Mouse (Mus musculus) C2C12 (cell line): ENCODE measurements around the gene Arhgef3. TPM values are rescaled to one million over a fixed set of nuclear protein-coding genes. Genes with fewer than 3 reads are reported as not detected.

Experiments
- H3K27me3 ChIP-seq: one replicate; pipeline ENCODE4 v1.6.1; 2011; ENCODE audit not compliant: control insufficient read depth, insufficient read depth, insufficient read length
- H3K36me3 ChIP-seq: one replicate; pipeline ENCODE4 v1.6.1; 2011; ENCODE audit not compliant: control insufficient read depth, insufficient read depth
- H3K4me3 ChIP-seq: one replicate; pipeline ENCODE4 v1.5.1; 2011; ENCODE audit warnings: mild to moderate bottlenecking, control low read depth; ENCODE audit not compliant: poor library complexity, insufficient read depth, severe bottlenecking
- H3K79me2 ChIP-seq: one replicate; pipeline ENCODE4 v1.6.1; 2011; ENCODE audit not compliant: control insufficient read depth, insufficient read depth
- H3K79me3 ChIP-seq: one replicate; pipeline ENCODE4 v1.6.1; 2011; ENCODE audit warnings: low read depth, control low read depth
- H3ac ChIP-seq: one replicate; pipeline ENCODE3; 2011; ENCODE audit warnings: low read depth; ENCODE audit not compliant: control insufficient read depth, insufficient read length
- CEBPB ChIP-seq: IDR thresholded peaks from one replicate; pipeline ENCODE4 v1.6.1; 2011; ENCODE audit warnings: low read depth, mild to moderate bottlenecking, control low read depth, moderate library complexity
- CTCF ChIP-seq: IDR thresholded peaks from one replicate; pipeline ENCODE4 v1.5.1; 2011; ENCODE audit not compliant: control insufficient read depth, insufficient read depth, insufficient read length
- FOSL1 ChIP-seq: IDR thresholded peaks from one replicate; pipeline ENCODE4 v1.8.0; 2011; ENCODE audit warnings: mild to moderate bottlenecking, low read length; ENCODE audit not compliant: poor library complexity, insufficient read depth, severe bottlenecking
- MAX ChIP-seq: IDR thresholded peaks from one replicate; pipeline ENCODE4 v1.6.1; 2011; ENCODE audit warnings: mild to moderate bottlenecking, control low read depth
- MYOD1 ChIP-seq: IDR thresholded peaks from one replicate; pipeline ENCODE4 v1.6.1; 2011; ENCODE audit warnings: low read depth; ENCODE audit not compliant: control insufficient read depth, insufficient read length
- MYOG ChIP-seq: IDR thresholded peaks from one replicate; pipeline ENCODE4 v1.6.1; 2011; ENCODE audit not compliant: control insufficient read depth, insufficient read length; ENCODE audit errors: extremely low read depth
- USF1 ChIP-seq: IDR thresholded peaks from one replicate; pipeline ENCODE4 v1.6.1; 2011; ENCODE audit warnings: low read depth, mild to moderate bottlenecking, control low read depth, moderate library complexity
- polyA plus RNA-seq: library from polyadenylated mRNA; unstranded; fragments of >200 nt; fragmentation: generic; extraction: Trizol; gene quantifications from one replicate; pipeline ENCODE4 v1.2.1, GENCODE M21; 2012; ENCODE audit warnings: missing spikeins

The Arhgef3 gene
- polyA plus RNA-seq, 1 experiment = 1.1 TPM

DNA sequence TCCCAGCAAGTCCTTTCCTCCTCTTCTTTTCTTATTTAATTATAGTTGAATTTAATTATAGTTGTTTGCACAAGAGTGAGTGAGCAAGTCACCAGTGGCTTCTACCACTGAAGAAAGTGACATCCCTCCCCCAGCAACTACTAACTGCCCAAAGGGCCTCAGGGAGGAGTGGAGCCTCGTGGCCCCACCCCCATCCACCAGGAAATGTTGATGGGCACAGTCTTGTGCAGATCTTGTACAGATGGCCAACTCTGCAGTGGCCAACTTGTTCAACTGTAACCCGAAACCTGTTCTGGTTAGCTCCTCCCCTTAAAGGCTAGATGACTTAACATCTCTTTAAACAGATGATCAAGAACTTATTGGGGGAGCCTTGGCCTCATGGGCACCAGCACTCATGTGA is 275.0 kb downstream of the Arhgef3 start:
- H3K36me3 ChIP-seq = no peaks in the 10 kb centered on the region
- TF ChIP-seq MAX (no peak), CTCF (no peak), CEBPB (no peak), MYOG (no peak), USF1 (no peak), FOSL1 (no peak), MYOD1 (no peak)
- H3K27me3 ChIP-seq = no peaks in the 10 kb centered on the region
- no peak overlapping the region for H3K4me3 ChIP-seq
- H3K79me3 ChIP-seq = no peaks in the 10 kb centered on the region
- H3K79me2 ChIP-seq = no peaks in the 10 kb centered on the region
- H3ac ChIP-seq = no peak overlapping the region

DNA sequence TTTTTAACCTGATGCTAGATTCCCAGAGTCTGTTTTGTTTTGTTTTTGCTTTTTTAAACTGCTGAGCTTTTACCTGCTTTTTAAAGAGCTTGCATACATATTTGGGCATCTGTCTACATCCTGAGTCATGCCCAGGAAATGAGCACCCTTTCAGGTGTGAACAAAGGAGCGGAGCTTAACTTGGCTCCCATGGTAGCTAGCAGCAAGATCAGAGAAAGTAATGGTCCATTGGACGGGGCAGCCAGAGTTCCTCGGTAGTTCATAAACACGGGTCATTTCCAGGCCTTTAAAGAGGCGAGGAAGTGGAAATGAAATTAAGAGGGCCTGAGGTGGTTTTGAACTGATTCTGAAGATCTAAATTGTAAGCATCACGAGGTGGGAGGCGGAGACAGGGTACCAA is 276.0 kb downstream of the Arhgef3 start:
- H3K4me3 ChIP-seq = no peak overlapping the region
- no peaks in the 10 kb centered on the region for H3K27me3 ChIP-seq
- no peaks in the 10 kb centered on the region for H3K79me3 ChIP-seq
- TF ChIP-seq MYOG = no peak
- no peak for TF ChIP-seq CTCF
- no peak for TF ChIP-seq USF1
- TF ChIP-seq CEBPB = no peak
- no peak for TF ChIP-seq FOSL1
- no peak for TF ChIP-seq MYOD1
- TF ChIP-seq MAX = no peak
- no peaks in the 10 kb centered on the region for H3K36me3 ChIP-seq
- no peak overlapping the region for H3ac ChIP-seq
- no peaks in the 10 kb centered on the region for H3K79me2 ChIP-seq

DNA sequence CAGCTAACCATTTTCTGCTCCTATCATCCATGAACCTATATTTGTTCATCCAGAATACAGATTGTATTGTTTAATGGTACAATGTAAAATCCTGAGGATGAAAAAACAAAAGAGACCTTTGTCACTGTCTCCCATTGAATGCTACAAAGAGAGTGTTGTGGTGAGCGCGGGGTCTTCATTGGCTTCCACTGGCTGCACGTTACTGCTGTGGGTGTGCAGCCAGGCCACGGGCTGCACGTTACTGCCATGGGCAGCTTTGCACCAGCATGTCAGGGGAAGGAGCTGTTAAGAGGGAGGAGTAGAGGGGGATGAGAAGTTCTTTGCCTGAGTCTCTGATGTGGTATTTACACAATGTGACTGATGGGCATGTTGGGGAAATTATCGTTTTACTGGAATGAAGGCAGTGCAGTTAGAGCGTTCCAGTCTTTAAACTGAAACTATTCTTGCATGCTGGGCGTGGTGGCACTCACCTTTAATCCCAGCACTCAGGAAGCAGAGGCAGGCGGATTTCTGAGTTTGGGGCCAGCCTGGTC is 277.1 kb downstream of the Arhgef3 start:
- H3K36me3 ChIP-seq = no peaks in the 10 kb centered on the region
- H3K27me3 ChIP-seq = no peaks in the 10 kb centered on the region
- H3ac ChIP-seq = no peak overlapping the region
- TF ChIP-seq MYOD1 (no peak), MAX (no peak), USF1 (no peak), FOSL1 (no peak), CEBPB (no peak), MYOG (no peak), CTCF (no peak)
- no peaks in the 10 kb centered on the region for H3K79me3 ChIP-seq
- no peak overlapping the region for H3K4me3 ChIP-seq
- no peaks in the 10 kb centered on the region for H3K79me2 ChIP-seq

DNA sequence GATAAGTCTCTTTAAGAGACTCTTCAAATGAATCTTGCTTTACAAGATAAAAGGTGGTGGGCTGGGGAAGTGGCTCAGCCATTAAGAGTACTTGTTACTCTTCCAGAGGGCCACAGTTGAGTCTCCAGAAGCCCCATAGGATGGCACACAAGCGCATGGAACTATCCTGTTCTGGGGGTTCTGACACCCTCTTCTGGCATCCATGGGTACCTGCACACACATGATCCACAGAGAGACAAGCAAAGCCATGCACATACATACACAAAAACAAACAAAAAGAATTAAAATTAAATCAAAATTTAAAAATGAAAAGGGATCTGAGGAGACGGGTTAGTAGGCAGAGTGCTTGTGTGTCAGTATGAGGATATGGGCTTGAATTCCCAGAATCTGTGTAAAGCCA is 278.0 kb downstream of the Arhgef3 start:
- Histone ChIP-seq H3K79me3 (no peaks in the 10 kb centered on the region), H3K79me2 (no peaks in the 10 kb centered on the region), H3K4me3 (no peak overlapping the region), H3K27me3 (no peaks in the 10 kb centered on the region), H3K36me3 (no peaks in the 10 kb centered on the region), H3ac (no peak overlapping the region)
- no peak for TF ChIP-seq MAX
- no peak for TF ChIP-seq USF1
- no peak for TF ChIP-seq CTCF
- TF ChIP-seq FOSL1 = no peak
- TF ChIP-seq MYOD1 = no peak
- no peak for TF ChIP-seq MYOG
- no peak for TF ChIP-seq CEBPB

DNA sequence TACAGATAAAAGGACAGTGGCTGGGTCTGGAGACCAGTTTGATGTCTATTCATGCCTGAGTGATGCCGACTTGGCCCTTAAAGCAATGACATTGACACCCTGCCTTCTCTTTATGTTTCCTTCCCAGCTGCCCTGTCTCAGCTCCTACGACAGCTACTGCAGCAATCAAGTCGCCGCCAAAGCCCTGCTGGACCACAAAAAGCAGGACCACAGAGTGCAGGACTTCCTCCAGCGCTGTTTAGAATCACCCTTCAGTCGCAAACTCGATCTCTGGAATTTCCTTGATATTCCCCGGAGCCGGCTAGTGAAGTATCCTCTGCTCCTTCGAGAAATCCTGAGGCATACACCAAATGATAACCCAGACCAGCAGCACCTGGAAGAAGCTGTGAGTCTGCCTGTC is 279.1 kb downstream of the Arhgef3 start:
- no peak for TF ChIP-seq MYOG
- TF ChIP-seq FOSL1 = no peak
- TF ChIP-seq MYOD1 = no peak
- TF ChIP-seq MAX = no peak
- TF ChIP-seq CEBPB = no peak
- no peak for TF ChIP-seq USF1
- no peak for TF ChIP-seq CTCF
- no peaks in the 10 kb centered on the region for H3K36me3 ChIP-seq

DNA sequence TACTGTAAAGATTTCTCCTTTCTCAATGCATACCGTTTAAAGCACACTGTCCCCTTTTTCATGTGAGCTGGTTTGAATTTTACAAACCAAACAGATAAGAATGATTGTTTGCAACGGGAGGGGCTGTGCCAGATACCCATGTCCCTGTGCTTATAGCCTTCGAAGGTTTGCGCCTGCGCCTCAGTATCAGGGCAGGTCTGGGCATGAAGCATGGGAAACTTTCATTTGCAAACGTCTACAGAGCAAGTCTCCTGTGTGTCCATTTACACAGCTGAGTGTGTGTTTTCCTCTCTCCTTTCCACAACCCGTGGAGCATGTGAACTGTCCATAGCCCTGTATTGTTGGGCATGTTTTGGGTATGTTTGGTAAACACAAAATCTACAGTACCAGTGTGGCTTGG is 281.7 kb downstream of the Arhgef3 start:
- no peaks in the 10 kb centered on the region for H3K79me2 ChIP-seq
- H3K4me3 ChIP-seq = no peak overlapping the region
- H3ac ChIP-seq = no peak overlapping the region
- H3K36me3 ChIP-seq = no peaks in the 10 kb centered on the region
- no peaks in the 10 kb centered on the region for H3K27me3 ChIP-seq
- no peaks in the 10 kb centered on the region for H3K79me3 ChIP-seq
- no peak for TF ChIP-seq MAX
- TF ChIP-seq FOSL1 = no peak
- no peak for TF ChIP-seq CTCF
- TF ChIP-seq CEBPB = no peak
- no peak for TF ChIP-seq MYOD1
- TF ChIP-seq MYOG = no peak
- TF ChIP-seq USF1 = no peak

More for the DNA sequence above, 279.1 kb downstream of the Arhgef3 start:
- Histone ChIP-seq H3ac (no peak overlapping the region), H3K79me3 (no peaks in the 10 kb centered on the region), H3K27me3 (no peaks in the 10 kb centered on the region), H3K79me2 (no peaks in the 10 kb centered on the region), H3K4me3 (no peak overlapping the region)
